Mouse (Mus musculus) heart, postnatal 25 days (tissue): Measurements from ENCODE around the gene Tbx19. TPM values are rescaled to one million over a fixed set of nuclear protein-coding genes. Genes with fewer than 3 reads are reported as not detected.

Experiments used
- DNase-seq: peaks from one replicate; pipeline ENCODE4 v3.0.0; 2022; ENCODE audit warnings: low spot score
- intact Hi-C: fragments of 180-260 bp; cut with DNase I; formaldehyde crosslinking; loops from one replicate; pipeline ENCODE4 v1.15.1; 2025
- total RNA-seq, 2 experiments: library from RNA; stranded (reverse); gene quantifications; 2 replicates each; pipeline ENCODE4 v1.2.3; 2021

Tbx19 gene
- total RNA-seq, 2 experiments from 2014 or later, result not detected

DNA sequence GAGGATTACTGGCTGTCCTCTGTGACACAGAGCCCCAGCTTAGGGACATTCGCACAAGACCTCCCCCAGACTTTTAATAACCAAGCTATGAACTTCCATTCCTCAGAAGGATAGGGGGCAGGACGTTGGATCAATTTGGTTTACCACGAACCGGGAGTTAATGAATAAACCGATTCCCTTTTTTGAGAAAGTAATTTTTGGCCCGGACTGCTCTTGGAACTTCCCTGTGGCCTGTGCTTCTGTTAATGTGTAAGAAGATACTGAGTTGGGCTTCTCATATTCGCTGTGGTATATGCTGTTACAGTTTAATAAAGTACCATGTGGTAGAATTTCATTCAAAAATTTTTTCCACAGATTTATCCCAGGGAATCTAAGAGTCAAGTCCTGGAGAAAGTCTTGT is 39.5 kb downstream of the Tbx19 start:
- intact Hi-C loops, result loop anchor here (1.0 to 10.0 kb wide), 4 partner anchors 222 to 803 kb away; no protein-coding TSS in a partner anchor
- no peak for DNase-seq

DNA sequence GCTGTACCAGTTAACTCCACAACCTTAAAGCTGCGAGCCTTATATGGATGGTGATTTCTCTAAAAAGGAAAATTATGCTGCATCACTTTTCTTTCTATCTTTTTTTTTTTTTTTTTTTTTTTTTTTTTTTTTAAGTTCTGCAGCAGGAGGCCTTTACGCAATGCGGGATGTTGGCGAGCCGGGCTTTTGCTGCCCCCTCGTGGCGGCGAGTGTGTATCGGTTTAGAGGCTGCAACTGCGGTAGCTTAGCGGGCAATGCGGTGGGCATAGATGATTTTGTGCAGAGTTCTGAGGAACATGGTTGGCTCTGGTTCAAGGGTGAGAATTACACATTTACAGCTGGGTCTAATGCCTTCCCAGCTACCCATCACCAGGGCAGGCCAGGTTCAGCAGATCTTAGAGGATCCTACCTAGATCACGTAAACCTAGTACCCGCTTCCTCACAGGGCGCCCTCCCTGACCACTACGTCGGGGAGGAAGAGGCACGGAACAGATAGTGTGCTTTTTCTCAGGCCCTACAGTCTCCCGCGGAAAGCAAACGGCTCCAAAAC is 40.1 kb downstream of the Tbx19 start:
- intact Hi-C loops, result loop anchor here (2.0 to 10.0 kb wide), 3 partner anchors 222 to 754 kb away; no protein-coding TSS in a partner anchor
- peak; percentile 58 for DNase-seq

DNA sequence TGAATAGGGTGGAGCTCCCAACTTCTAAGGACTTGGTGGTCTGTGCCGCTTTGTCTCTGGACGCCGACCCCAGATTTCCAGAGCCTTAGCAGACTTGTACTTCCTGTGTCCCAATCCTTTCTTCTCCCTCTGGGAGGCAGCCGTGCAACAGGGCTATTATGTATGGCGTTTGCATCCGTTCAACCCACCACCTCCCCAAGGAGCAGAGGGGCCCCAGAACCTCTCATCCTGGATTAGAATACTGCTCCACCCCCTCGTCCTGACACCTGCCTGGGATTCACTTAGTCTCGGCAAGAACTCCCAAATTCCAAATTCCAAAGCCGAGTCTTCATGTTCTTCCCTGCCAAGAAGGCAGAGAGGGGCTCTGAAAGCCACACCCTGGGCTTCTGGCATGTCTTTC is 40.8 kb downstream of the Tbx19 start:
- intact Hi-C loops, result loop anchor here (2.0 to 10.0 kb wide), 4 partner anchors 72 to 753 kb away; no protein-coding TSS in a partner anchor
- no peak for DNase-seq

DNA sequence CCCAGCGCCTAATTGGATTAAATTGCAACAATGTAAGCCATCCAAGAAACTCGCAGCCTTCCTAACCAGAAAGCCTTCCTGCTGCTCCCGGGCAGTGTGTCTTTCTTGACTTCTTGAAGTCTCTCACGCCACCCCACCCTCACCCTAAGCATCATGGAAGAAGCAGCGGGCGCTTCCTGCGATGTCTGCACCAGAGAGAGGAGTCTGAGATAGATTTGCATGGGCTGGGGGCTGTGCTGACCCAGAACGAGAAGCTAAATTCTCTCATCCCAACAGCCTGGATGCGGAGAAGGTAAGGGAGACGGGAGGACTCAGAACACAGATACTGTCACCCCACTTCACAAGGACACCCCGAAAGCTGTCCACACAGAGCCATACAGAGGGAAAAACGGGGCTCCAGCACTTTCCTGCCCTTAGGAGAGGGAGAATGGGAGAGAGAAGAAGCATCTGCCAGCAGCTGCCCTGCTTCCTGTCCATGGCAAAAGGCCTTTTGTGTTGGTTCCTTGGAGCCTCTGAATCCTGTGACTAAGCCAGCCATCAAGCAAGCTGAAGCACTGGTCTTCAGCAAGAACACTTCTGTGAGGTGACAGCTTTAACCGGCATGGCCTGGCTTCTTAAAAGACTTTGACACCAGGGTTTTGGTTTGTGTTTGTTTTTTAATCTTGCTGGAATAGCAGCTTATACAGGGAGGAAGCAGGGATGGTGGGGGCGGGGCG is 41.4 kb downstream of the Tbx19 start:
- intact Hi-C loops, result loop anchor here (5.0 kb wide), 1 partner anchor 72 kb away; no protein-coding TSS in a partner anchor

DNA sequence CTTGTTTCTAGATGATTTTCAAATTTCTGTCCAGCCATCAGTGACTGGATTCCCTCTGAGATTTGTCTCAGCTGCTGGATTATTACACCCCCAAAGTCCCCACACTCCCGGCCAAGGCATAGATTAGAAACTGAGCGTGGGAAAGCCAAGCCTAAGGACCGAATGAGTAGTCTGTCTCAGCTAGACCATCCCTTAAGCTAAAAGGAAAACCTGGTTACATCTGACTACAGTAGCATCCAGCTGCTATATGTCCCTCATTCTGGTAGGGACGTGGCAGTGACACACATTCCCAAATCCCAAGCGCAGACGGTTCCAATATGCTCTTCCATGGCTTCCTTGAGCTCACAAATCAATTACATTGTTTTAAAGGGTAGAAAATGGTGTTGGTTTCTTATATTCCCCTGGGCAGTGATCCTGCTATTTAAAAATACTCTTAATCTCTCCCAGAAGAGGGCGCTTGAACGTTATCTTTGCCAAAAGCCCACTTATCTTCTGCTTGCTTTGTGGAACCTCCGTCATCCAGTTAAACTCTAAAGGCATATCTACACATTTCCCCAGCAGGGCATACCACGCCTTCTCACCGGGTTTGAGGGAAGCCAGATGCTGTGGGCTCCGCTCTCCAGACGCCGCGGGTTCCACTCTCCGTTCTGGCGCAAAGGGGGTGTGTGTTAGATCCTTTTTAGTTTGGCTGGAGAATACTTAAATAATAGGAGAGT is 46.0 kb downstream of the Tbx19 start:
- DNase-seq, result no peak
- intact Hi-C loops, result loop anchor here (5.0 kb wide), 1 partner anchor 67 kb away; no protein-coding TSS in a partner anchor

More for the DNA sequence above, 41.4 kb downstream of the Tbx19 start:
- no peak for DNase-seq

DNA sequence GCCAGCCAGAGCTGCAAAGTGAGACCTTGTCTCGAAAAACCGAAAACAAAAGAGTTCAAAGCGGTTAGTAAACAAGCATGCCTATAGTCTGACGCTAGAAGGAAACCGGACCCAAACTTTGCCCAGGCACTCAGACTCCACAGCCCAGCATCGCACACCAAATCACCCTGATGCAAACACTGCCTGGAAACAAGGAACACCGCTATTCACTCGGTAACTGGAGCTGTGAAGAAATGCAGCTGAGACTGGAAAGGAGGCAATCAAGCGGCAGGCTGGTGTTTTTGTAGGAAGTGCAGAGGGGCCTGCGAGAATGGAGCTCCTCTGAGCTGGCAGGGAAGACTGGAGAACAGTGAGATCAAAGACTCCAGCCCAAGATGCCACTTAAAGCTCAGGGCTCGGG is 46.9 kb downstream of the Tbx19 start:
- intact Hi-C loops, result no loop called here
- no peak for DNase-seq

DNA sequence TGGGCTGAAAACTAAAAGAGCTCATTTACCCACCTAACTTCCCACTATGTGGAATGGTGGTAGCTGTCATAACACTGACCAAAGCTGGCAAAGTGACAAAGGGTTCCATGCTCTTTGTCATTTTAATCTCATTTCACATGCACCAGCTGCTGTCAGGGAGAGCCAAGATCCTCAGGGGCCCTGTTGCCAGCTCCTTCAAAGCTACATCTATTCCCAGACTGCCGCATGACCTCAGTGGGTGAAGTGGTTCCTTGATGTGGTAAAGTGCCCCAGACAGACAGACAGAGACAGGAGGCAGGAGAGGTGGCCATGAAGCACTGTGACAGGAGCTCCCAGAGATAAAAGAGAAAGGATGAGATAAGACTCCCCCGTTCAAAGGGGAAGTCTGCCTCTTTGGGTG is 49.9 kb downstream of the Tbx19 start:
- intact Hi-C loops, result no loop called here
- DNase-seq, result no peak

DNA sequence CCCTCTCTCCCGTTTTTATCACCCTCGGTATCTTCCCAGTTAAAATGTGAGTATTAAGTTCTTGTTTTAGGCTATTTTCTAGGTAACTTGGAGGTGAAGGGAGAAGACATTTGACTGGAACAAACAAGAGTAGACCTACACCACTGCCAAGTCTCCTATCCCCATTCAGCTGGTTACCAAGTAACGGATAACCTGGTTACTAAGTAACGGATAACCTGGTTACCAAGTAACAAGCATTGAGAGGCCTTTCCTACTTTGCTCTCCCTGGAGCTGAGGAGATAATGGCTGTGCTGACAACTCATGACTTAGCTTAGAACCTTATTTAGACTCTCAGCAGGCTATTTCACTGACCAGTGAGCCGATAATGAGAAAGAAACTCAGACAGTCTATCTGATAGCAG is 51.4 kb downstream of the Tbx19 start:
- no peak for DNase-seq
- intact Hi-C loops, result no loop called here

DNA sequence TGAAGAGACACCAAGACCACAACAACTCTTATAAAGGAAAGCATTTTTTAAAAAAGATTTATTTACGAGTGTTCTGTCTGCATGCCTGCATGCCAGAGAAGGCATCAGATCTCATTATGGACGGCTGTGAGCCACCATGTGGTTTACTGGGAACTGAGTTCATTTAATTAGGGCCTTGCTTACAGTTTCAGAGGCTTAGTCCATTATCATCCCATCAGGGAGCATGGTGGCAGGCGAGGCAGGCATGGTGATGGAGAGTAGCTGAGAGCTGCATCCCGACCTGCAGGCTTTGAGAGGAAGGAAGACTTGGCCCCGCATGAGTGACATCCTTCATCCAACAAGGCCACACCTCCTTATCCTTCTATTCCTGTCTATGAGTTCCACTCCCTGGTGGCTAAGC is 52.1 kb downstream of the Tbx19 start:
- intact Hi-C loops, result no loop called here
- DNase-seq, result no peak

DNA sequence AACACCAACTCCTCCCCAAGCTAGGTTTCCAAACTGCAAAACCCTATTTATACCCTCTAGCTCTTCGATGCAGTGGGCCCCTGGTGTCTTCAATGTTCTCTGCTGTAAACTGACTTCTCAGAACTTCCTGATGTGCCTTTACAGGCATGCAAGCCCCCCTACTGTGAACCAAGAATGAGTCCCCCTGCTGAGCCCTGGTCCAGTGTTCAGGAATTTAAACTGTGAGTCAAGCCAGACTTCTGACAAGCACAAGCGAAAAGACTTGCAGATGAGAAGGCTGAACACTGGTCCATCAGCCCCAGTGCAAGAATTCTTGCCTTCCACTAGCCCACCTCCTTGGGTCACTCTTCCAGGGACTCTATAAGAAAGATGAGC is 54.6 kb downstream of the Tbx19 start:
- no peak for DNase-seq
- intact Hi-C loops, result no loop called here

DNA sequence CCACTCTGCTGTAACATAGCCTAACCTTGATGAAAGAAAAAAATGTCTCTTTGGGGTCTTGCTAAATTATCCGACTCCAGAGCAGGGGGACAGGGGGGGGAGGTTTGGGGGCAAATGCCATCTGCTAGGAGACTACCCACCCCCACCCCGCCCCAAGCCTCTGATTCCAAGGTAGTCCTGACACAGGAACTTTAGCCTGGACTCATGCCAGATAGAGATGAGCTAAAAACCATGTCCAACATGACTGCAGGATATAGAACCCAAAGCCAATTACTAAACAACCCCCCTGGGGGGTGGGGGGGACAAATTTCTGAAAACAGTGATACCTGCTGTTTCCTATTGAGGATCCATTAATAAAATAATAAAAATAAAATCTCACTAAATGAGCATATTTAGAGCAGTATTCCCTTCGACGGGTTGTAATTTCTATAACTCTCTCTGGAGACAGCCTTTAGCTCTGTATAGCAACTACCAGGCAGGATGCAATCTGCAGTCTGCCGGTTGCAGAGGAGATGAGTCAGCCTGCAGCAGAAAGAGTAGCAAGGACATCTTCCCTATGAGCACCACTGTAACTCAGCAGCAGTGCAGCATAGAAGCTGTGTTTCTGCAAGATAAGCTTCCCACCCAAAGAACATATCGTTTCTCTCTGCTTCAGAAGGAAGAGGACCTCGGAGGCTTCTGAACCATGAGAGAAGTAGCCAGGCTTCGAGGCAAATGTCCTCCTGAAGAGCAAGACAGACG is 55.1 kb downstream of the Tbx19 start:
- no peak for DNase-seq
- intact Hi-C loops, result no loop called here

DNA sequence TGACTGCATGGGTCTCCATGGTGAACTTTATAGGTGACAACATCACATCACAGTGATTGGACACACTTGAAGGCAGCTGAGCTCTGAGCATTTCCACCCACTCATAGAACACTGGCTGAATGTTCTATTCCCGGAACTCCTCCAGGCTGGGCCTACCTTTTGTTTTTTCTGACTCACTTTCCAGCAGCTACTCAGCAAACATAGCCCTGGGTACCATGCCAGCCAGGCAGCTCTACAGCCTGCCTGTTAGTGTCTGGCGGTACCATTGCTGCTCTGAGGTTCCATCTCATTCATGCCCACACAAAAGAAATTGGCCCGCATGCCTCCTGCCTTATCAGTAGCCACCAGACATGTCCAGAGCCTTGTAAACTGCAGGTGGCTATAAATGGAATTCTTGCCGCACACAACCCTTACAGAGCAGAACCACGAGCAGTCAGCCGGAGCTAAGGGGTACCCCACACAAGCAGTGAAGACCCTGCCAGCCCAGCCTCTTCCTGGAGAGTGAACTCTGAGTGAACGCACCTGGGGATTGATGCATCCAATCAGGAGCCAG is 55.8 kb downstream of the Tbx19 start:
- intact Hi-C loops, result no loop called here

DNA sequence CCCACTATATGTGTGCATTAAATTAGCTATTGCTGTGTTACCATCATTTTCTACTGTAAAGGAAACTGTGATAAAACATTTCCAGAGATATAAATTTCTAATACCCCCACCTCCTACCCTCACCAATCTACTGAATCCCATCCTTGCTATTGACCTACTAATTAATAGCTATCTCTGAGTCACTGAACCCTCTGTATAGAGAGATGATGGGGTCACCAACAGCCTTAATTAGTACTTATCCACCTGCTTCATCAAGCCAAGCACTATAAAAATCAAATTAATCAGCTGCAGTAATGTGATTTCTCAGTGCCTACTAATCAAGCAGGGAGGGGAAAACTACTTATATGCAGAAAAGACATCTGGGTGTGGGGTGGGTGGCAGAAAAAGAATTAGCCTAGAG is 61.0 kb downstream of the Tbx19 start:
- intact Hi-C loops, result no loop called here
- DNase-seq, result no peak

More for the DNA sequence above, 55.8 kb downstream of the Tbx19 start:
- no peak for DNase-seq

DNA sequence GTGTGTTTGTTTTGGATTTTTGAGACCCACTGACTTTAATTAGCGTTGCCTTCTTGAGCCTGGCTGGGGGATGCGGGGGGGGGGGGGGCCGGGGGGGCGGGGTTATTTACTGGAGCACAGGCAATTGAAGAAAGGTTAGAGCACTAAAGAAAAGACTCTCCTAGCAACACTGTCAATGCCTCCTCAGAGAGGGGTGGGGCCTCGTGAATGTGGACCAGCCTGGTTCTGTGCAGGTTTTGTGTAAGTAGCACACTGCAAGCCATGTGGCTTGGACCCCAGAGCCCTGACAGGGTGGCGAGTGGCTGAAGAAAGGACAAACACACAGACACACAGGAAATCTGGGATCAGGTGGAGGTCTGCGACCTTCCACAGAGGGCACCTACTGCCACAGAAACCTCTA is 65.7 kb downstream of the Tbx19 start:
- DNase-seq, result no peak

DNA sequence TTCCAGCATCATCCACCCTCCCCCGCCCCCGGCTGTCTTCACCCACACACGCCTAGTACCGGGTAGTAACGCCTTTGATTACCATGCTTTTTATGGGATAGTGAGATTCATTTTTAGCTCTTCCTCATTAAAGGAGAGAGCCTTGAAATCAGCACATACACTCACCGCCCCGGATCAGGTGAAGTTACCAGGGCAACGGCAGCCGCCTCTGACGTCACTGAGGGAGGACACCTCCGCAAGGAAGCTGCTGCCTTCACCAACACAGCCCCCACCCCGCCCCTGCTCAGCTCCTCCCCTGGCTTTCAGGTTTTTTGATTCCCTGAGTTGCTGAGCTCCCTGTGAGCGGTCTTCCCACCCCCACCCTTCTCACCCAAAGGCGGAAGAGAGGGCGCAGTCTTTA is 68.9 kb downstream of the Tbx19 start:
- intact Hi-C loops, result no loop called here
- DNase-seq, result no peak

More for the DNA sequence above, 65.7 kb downstream of the Tbx19 start:
- intact Hi-C loops, result no loop called here

DNA sequence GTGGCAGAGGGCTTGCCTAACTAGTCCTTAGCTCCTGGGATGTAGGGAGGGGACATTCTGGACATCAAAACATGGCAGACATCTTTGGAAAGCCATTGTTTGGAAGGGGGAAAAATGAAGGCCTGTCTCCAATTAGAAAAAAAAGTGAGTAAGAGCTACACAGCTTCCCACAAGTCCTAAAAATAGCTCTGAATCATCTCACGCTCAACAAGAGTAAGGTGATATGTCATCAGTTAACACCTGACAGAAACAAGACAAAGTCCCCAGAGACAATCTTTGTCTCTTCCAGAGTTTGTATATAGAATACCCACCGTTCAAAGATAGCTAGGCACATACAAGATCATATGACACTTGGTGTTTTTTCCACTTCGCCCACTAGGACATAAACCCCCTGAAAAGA is 71.0 kb downstream of the Tbx19 start:
- DNase-seq, result no peak
- intact Hi-C loops, result no loop called here
